Mouse (Mus musculus) megakaryocyte-erythroid progenitor cell, adult 5-6 weeks (primary cell): ENCODE measurements around the gene Acbd4. TPM values are rescaled to one million over a fixed set of nuclear protein-coding genes. Genes with fewer than 3 reads are reported as not detected.
A peak's percentile ranks its signal among the peaks of the same experiment; 100 is the strongest.

Source experiments
- ATAC-seq: replicated peaks from 2 replicates; pipeline ENCODE4 v1.8.0; 2016; ENCODE audit warnings: mild to moderate bottlenecking, inconsistent platforms; ENCODE audit not compliant: severe bottlenecking, poor library complexity, low FRiP score, low TSS enrichment
- total RNA-seq, 2 experiments: library from RNA; stranded (forward) in 1 of 2; stranded (reverse) in 1 of 2; fragments of 200-1000, 215-1000 nt in 1 of 2; fragments of >200 nt in 1 of 2; fragmentation: Nextera tagmentation in 1 of 2; gene quantifications; 2 replicates each; pipeline ENCODE4 v1.2.3; 2014 to 2017

Gene Acbd4
- total RNA-seq, 2 experiments from 2014 or later: 10.8 to 15.5 TPM

DNA sequence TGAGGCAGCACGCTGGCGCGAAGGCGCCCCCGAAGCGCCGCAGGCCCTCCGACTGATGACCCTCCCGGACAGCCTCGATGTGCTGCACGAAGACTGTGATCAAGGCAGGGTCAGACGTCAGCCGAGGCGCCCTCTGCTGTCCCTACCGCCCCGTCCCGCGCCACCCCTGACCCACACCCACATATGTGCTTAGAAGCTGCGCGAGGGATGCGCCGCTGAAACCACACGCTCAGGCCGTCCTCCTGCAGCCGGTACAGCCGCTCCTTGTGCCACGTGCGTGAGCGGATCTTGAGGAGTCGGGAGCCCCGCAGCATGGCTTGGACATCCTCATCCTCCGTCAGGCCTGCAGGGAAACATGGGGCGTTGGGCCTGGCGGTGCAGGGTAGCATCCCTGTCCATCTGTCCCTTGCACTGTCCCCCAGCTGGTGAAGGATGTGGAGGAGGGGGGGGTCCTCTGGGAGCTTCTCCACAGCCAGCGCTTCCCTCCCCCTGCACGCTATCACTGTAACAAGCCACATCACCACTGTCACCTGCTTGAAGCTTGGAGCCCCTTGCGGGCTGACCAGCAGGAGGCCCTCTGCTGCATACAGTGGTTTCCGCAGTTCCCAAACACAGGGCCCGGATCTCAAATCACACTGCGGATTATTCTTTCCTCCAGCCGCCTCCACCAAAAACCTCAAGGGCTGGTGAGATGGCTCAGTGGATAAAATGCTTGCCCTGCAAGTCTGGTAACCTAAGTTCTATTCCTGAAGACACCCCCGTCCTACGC lies 21.0 kb upstream of the Acbd4 start:
- ATAC-seq: peak; percentile 27; the same call in 1 of the 2 replicates

DNA sequence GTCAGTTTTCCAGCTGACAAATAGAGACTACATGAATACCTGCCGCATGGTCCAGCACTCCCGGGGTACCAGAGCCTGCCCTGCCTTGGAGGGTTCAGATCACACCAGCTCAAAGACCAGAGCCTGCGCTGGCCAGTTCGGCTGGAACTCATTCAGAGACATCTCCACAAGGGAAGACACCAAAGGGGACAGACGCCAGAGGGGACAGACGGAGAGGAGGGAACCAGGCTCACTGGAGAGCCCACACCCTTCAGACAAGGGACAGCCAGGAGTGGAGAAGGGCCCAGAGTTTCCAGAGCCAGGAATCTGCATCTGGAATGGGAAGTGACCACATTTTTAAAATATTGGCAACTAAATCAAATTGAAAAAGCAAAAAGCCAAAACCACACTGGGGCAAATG lies 19.9 kb upstream of the Acbd4 start:
- ATAC-seq: no peak

DNA sequence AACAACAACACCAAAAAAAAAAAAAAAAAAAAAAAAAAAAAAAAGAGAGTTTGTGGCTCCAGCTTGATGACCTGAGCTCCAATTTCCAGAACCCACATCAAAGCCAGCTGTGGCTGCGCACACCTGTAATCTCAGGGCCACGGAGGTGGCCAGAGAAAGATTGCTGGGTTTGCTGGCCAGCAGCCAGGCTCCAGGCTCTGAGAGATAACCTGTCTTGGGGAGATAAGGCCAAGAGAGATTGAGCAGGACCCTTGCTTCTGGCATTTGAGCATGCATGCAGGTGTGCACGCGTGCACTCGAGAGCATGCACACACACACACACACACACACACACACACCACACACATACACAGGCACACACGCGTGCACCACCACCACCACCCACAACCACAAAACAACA lies 8.2 kb upstream of the Acbd4 start:
- ATAC-seq: peak; percentile 29

DNA sequence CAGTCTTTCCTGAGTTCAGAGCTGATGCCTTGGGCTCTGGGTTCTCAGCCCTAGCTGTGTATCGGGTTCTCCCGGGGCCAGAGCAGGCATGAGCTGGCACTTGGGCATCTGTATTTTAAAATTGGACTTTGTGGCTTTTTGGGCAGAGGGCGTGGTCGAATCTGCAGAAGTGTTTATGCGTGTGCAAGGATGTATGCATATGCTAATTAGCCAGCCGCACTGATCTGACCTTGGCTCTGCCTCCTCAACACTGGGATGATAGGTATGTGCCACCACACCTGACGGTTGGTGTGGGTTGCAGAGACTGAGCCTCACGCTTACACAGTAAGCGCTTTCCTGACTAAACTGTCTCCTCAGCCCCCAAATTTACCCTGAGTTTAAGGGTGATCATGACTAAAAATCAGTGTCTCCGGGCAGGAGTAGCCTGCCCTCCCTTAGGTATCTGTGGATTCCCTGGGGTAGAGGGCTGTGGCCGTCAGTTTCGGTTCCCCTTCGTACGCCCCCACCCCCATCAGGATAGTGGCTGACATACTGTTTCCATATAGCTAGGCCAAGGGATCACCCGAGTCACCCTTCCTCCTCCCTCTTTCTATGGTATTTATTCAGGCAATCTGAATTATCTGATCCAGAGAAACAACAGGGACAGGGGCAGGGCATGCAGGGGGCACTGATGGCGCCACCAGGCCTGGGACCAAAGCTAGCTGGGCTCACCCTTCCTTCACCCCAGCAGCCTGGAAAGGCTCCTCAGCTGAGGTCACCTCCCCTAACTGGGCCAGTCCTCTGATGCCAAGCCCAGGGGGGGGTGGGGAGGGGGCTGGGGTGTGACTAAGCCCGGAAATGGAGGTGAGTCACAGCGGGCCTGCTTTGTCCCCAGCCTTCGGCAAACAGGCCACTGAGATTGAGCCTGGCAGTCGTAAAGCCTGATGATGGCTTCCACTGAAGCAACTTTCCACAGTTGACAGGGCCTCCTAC lies 7.3 kb upstream of the Acbd4 start:
- peak; percentile 23; the same call in 1 of the 2 replicates for ATAC-seq

DNA sequence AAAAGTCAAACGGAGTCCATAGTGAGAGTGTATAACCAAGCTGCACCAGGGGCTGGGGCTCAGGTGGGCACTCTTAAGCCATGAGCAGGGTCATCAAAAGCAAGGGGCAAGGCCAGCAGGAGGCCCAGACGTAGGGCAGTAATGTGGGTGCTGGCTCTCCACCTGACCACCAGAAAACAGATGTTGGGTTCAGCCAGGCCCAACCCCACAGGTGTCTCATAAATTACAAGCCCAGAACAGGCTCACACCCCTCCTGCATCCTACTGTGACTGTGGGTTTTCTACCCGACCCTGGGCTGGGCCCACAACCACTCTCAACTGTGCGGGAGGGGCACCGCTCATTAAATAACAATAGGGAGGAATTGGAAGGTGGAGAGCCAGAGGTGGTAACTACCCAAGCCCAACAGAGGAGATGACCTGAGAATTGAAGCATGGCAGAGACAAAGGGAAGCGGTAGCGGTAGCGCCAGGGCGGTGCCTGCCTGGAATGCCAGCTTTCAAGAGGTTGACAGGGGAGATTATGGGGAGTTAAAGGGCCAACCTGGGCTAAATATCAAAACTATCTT lies 6.3 kb upstream of the Acbd4 start:
- ATAC-seq: no peak

DNA sequence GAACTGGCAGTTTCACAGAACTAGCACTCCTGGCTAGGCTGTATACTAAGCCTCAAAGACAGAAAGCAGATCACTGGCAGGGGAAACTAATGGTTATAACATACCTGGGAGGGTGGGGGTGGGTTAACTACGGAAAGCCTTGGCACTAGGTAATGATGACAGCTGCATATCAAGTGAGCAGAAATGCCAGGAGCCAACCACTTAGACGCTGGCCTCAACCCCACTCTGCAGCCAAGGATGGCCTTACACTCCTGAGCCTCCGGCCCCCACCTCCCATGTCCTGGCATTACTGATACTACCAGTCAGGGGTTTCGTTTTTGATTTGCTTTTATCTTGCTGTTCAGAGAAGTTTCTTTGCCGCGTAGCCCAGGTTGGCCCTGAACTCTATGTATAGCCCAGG lies 5.7 kb upstream of the Acbd4 start:
- no peak for ATAC-seq

DNA sequence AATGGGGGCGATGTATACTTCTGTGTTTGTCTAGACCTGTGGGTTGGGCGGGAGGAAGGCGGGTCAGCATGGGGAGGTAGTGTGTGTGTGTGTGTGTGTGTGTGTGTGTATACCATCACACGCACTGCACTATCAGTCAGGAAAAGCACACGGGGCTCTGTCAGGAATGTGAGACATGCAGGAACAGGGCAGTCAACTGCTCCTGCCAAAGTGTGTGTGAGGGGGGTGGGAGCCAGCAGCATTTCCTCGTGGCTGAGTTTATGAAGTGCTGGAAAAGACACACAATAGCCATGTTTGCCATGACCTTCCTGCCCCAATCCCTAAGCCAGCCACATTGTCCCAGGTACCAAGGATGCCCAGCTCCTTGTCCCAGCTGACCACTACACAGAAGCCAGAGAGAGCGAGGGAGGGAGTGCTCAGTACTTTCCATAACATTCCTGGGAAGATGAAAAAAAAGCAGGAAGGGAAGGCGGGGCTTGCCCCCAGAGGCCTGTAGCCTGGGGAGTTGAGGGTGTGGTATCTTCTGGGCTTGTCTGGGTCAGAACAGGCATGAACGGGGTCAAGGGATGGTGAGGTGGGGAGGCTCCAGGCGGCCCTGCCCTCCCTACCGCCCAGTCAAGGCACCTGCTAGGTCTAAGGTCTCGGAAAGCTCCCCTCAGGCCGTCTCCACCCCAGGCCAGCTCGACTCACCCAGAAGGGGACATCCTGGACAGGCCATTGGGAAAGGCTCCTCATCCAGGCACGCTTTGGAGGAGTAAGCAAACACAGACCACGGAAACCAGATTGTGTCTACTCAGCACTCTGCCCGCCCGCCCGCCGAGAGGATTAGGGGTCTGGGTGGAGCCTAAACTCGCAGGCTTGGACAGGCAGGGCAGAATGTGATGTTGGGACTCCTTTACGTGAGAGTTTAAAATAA lies 4.2 kb upstream of the Acbd4 start:
- ATAC-seq: no peak

DNA sequence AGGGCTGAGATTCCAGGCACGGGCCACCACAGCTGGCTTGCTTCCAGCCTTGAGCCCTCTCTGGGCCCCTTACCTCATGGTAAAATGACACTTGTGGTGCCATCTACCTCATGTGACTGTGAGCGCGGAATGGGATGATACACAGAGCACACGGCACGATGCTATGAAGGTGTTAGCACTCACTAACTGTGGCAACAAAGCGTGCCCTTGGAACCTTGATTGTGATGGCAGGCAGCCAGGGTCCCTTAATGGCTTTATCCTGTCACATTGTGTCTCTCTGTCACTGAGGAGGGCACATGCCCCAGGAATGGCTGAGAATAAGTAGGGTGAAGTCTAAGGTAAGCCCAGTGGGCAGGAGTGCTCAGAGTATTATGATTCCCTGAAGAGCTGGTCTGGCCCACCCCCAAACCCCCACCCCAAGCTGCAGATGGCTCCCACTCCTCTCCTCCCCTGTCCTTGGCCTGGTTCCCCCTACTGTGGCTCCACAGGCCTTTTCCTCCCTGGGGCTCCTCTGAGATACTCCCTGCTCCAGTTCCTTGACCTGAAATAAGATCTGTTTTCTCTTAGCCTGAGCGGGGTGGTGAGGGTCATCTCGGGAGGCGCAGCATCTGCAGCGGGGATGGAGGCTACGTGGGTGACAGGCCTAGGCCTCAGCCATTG lies 2.8 kb upstream of the Acbd4 start:
- ATAC-seq: no peak

DNA sequence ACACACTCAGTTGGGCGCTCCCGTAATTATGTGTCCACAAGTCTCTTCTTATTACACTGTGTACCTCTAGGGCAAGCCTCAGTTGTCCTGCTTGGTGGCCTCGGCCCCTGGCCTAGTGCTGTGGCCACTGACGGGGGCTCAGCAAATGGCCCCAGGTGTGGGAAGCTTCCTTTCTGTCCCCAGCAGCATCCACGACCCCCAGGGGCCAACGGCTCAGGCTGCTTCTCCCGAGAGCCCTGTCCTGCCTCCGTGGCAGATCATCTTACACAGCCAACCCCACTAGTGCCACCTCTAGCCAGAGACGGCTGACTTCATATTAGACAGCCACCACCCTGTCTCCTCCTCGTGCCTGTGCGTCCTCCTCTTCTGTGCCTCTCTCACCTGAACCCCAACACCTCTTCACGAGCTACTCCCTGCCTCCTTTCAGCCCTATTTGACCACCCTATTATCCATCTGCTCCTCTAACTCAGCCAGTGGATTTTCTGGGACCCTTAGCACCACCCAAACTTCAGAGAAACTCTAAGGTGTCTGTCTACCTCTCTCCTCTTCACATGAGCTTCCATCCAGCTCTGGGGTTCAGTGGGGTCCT lies 2.0 kb upstream of the Acbd4 start:
- ATAC-seq: no peak

DNA sequence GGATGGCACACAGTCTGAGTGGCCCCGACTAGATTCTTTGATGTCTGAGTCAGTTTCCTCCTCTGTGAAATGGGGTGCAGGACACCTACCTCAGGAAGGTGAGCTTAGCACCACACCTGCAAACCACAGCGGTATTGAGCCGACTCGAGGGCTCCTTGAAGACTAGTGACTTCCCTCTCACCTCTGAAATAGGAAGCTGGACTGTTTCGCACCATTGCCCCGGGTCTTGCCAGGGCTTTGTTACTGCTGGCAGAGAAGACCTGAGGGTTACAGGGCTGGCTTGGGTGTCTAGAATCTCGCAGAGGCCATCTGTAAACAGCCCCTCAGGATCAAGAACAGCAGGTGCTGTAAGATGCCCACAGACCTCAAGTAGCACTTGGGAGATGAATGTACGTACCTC lies 1.1 kb upstream of the Acbd4 start:
- ATAC-seq: no peak

DNA sequence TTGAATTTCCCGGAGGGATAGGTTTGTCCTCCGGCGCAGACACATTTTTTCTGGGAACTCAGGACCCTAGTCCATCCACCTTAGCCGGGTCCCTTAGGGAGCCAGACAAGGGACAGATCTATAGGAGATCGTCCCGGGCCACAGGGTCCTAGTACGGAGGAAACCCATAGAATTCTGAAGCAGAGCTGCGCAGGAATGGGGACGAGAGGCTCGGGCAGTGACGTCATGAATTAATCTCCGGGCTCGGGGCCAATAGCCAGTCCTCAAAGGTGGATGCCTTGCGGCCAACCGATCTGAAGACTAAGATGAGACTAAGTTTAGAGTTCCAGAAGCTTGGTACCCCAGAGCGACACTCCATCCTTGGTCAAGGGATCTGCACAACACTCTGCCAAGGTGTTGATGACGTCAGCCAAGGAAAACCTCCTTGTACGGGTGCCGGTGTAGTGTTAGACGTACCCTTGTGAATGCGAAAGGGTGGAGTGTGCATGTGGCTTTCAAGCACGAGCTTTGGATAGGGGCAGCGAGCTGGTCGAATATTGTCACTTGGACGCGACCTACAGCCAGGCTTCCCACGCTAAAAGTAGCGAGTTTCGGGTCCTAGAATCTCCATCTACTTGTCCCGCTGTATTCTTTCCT lies 502 bp downstream of the Acbd4 start:
- 0 out of 2 replicates have a peak, but pooled peaks have one; percentile 4 for ATAC-seq

DNA sequence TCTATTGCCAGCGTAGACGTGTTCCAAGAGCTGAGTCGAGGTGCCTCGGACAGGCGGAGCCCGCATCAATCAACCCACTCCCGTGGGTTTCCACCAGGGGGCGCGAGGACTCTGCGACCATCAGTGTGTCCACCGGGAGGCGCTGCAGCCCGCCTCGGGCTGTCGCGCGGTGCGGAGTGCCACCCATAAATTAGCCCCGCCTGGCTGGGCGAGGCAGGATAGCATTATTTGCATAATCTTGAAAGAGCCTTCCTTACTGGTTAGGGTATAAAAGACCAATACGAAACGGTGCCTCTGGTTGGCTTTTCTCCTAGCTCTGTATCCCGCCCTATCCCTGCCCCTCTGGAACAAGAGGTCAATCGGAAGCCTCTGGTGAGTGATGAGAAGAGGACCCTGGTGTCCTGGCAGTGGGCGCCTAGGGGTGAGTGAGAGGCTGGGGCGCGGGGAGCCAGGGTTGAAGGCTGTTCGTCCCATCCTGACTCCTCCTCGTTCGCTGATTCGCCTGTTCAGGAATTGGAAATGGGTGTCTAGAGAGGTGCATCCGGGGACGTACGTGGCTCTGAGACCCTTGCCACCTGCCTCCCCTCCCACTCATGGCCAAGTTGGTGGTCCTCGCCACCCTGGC lies 1.4 kb downstream of the Acbd4 start:
- peak; percentile 88 for ATAC-seq

DNA sequence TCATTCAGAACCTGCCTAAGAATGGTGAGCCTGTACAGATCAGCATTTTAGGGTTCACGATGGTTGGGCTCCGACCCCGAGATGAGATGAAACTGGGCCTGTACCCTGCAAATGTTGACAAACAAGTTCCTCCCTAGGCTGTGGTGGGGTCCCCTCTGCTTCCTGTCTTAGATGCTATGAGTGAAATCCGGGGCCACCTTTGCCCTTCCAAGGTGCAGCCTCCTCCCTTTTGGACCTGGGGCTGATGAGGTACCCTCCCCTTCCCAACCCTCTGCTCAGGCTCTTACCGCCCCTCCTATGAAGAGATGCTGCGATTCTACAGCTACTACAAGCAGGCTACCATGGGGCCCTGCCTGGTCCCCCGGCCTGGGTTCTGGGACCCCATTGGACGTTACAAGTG lies 2.1 kb downstream of the Acbd4 start:
- no peak for ATAC-seq

DNA sequence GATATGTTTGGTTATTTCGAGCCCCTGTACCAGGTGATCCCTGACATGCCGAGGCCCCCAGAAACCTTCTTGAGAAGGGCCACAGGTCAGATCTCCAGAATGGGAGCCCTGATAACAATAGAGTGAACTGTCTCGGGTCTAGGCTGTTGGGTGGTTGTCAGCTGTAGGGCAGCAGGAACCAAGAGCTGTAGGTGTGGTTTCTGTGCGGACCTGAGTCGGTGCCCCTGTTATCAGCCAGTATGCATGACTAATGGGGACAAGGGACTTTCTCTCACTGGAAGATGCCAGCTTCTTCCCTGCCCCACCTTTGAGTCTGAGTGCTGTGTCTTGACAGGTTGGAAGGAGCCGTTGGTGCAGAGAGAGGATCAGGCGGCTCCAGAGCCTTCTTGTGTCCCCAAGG lies 3.0 kb downstream of the Acbd4 start:
- peak; percentile 48 for ATAC-seq

DNA sequence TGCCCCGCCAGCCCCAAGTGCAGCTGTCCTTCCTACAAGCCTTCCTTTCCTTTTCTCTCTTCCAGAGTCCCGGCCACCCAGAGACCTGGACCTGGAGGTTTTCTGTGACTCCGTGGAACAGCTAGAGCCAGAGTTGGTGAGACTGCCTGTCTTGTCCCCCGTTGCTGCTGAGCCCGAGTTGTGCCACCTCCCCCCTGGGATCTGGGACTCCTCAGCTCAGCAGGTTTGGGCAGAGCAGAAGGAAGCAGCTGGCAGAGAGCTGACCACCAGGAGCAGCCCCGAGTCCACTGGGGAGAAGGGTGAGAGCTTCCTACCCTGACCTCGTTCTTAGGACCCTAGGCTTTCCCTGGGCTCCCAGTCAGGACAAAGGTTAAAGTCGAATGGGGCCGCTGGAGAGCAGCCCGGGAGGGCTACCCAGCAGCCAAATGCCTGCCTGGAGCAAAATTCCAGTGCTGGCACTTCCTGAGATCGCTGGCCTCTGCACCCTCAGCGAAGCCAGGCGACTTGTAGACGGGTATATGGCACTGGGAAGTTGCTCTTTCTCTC lies 3.8 kb downstream of the Acbd4 start:
- ATAC-seq: no peak

DNA sequence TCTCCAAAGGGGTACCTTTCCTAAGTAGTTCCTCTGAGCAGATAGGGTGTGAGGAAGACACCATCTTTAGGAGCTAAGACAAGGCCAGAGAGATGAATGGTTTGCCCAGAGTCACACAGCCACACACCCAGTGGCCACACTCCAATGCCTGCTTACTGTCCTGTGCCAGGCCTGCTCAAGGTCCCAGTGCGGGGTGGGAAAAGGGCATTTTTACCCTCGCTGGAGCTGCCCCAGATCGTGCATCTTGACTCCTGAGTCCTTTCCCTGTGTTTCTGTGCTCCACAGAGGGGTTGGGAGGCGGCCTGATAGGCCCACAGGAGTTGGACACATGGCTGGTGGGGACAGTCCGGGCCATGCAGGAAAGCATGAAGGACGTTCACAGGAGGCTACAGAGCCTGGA lies 4.3 kb downstream of the Acbd4 start:
- no peak for ATAC-seq

DNA sequence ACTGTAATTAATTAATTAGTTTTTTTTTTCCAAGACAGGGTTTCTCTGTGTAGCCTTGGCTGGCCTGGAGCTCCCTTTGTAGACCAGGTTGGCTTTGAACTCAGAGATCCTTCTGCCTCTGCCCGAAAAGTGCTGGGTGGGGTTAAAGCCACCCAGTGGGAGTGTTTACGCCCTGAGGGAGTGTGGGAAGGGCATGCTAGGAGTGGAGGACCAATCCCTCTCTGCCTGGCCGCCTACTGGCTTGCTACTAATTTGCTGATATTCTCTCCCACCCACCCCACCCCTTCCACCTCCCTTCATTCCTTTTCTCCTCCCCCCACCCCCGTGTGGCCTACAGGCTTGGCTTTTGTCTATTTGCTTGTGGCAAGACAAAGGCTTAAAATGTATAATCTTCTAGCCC lies 4.9 kb downstream of the Acbd4 start:
- no peak for ATAC-seq
